Mouse (Mus musculus) embryonic fibroblast, embryonic 13.5 days (primary cell): ENCODE data around the gene Col4a2.

Experiments
- CTCF ChIP-seq: IDR thresholded peaks from 2 replicates; pipeline ENCODE4 v1.5.1; 2011; ENCODE audit warnings: mild to moderate bottlenecking, control low read depth, low read length, moderate library complexity, borderline replicate concordance; ENCODE audit not compliant: insufficient read depth
- POLR2A ChIP-seq: IDR thresholded peaks from 2 replicates; pipeline ENCODE4 v1.6.1; 2011; ENCODE audit warnings: low read depth, mild to moderate bottlenecking, control low read depth, low read length, moderate library complexity

- TF ChIP-seq POLR2A (no peak), CTCF (no peak)
Observed at GRCm38 (mm10) chr8:11452974-11453373, 140.4 kb downstream of the Col4a2 start.
